Mouse (Mus musculus): ENCODE measurements at regions not wholly inside any gene's neighbourhood (a gene's known extent, or its start where the extent isn't known, plus 50 kb on each side); places are given as distances from the start of the nearest gene placed in this dataset.

GRCm38 (mm10) chr10:116675171-116675570 is 93.9 kb upstream of the Cnot2 start:
- TF ChIP-seq POLR2A (IDR thresholded peaks at IDR 0.05; ENCODE audit: control insufficient read depth, low read depth, low read length) (no peak), CTCF (IDR thresholded peaks at IDR 0.05; ENCODE audit: control insufficient read depth, insufficient read depth, insufficient replicate concordance, low read depth, low read length) (no peak)
